Mouse (Mus musculus): ENCODE measurements around the gene Plac9b.
"Not testable (repeated sequence)": the region's sequence is repeated elsewhere in the genome, so short reads cannot be mapped to it uniquely, and the experiment has no call there.

Plac9b gene

GRCm38 (mm10) chr14:26182380-26182779 lies at the start of gene Plac9b:
Gene Plac9b (minus strand): TSS chr14:26182480.
- not testable (repeated sequence) for DNase-seq

GRCm38 (mm10) chr14:26216233-26217000 lies 34.1 kb upstream of the Plac9b start:
- DNase-seq = not testable (repeated sequence)

GRCm38 (mm10) chr14:26206926-26207247 lies 24.6 kb upstream of the Plac9b start, which contains the start of gene Tmem254b:
Gene Tmem254b (minus strand): TSS chr14:26207041.
- DNase-seq = not testable (repeated sequence)

- not testable (repeated sequence) for DNase-seq
Measured at GRCm38 (mm10) chr14:26206197-26206925, 24.1 kb upstream of the Plac9b start.

- DNase-seq = not testable (repeated sequence)
Measured at GRCm38 (mm10) chr14:26197851-26198250, 15.6 kb upstream of the Plac9b start.

GRCm38 (mm10) chr14:26188361-26188760 lies 6.1 kb upstream of the Plac9b start:
- not testable (repeated sequence) for DNase-seq

- not testable (repeated sequence) for DNase-seq
Measured at GRCm38 (mm10) chr14:26186638-26187037, 4.4 kb upstream of the Plac9b start.

- DNase-seq = not testable (repeated sequence)
Measured at GRCm38 (mm10) chr14:26181660-26182059, 620 bp downstream of the Plac9b start.

GRCm38 (mm10) chr14:26175028-26175427 lies 7.3 kb downstream of the Plac9b start:
- not testable (repeated sequence) for DNase-seq

- DNase-seq = not testable (repeated sequence)
Measured at GRCm38 (mm10) chr14:26173955-26174354, 8.3 kb downstream of the Plac9b start.

- DNase-seq = not testable (repeated sequence)
Measured at GRCm38 (mm10) chr14:26165266-26165665, 17.0 kb downstream of the Plac9b start.

GRCm38 (mm10) chr14:26162423-26162822 lies 19.9 kb downstream of the Plac9b start:
- DNase-seq = not testable (repeated sequence)

- DNase-seq = not testable (repeated sequence)
Measured at GRCm38 (mm10) chr14:26161156-26161555, 21.1 kb downstream of the Plac9b start.

GRCm38 (mm10) chr14:26156032-26156431 lies 26.2 kb downstream of the Plac9b start:
- DNase-seq = not testable (repeated sequence)

GRCm38 (mm10) chr14:26147095-26147494 lies 35.2 kb downstream of the Plac9b start:
- DNase-seq = not testable (repeated sequence)

- DNase-seq = not testable (repeated sequence)
Measured at GRCm38 (mm10) chr14:26119095-26119494, 63.2 kb downstream of the Plac9b start.

GRCm38 (mm10) chr14:26118550-26119000 lies 63.7 kb downstream of the Plac9b start:
- DNase-seq = not testable (repeated sequence)

- DNase-seq = not testable (repeated sequence)
Measured at GRCm38 (mm10) chr14:26118150-26118549, 64.1 kb downstream of the Plac9b start, which contains the start of gene Duxbl2. Gene Duxbl2 (plus strand): TSS chr14:26118349.
